Mouse (Mus musculus) forebrain, embryonic 11.5 days (tissue): ENCODE data around the gene Cenpt. TPM values are rescaled to one million over a fixed set of nuclear protein-coding genes. Genes with fewer than 3 reads are reported as not detected.

ENCODE experiments used
- ATAC-seq: fragments of 200-750 bp; cut with Nextera tagmentation; replicated peaks from 2 replicates; pipeline ENCODE4 v1.8.0; 2017; ENCODE audit warnings: moderate TSS enrichment; ENCODE audit not compliant: low FRiP score
- DNase-seq: peaks from one replicate; pipeline ENCODE4 v3.0.0-alpha.2; 2017; ENCODE audit warnings: low spot score
- H3K27ac ChIP-seq: fragments of 300-500 bp; sonication (generic); 2 replicates; pipeline ENCODE4 v1.5.1; 2014; ENCODE audit warnings: low read depth, low read length
- H3K27me3 ChIP-seq: fragments of 300-500 bp; sonication (generic); 2 replicates; pipeline ENCODE4 v1.6.1; 2014; ENCODE audit warnings: mild to moderate bottlenecking, low read length, mixed read lengths; ENCODE audit not compliant: control insufficient read depth, insufficient read depth
- H3K36me3 ChIP-seq: fragments of 300-500 bp; sonication (generic); 2 replicates; pipeline ENCODE4 v1.6.1; 2014; ENCODE audit warnings: mild to moderate bottlenecking, low read length, moderate library complexity, mixed read lengths; ENCODE audit not compliant: control insufficient read depth, insufficient read depth
- H3K4me1 ChIP-seq: fragments of 300-500 bp; sonication (generic); replicated peaks from 2 replicates; pipeline ENCODE4 v1.6.1; 2014; ENCODE audit warnings: low read length, mixed read lengths; ENCODE audit not compliant: control insufficient read depth, insufficient read depth
- H3K4me2 ChIP-seq: fragments of 300-500 bp; sonication (generic); 2 replicates; pipeline ENCODE4 v1.6.1; 2014; ENCODE audit warnings: low read depth, mild to moderate bottlenecking, low read length, moderate library complexity, mixed read lengths; ENCODE audit not compliant: severe bottlenecking
- H3K4me3 ChIP-seq: fragments of 300-500 bp; sonication (generic); 2 replicates; pipeline ENCODE4 v1.5.1; 2014; ENCODE audit warnings: low read depth, low read length
- H3K9ac ChIP-seq: fragments of 300-500 bp; sonication (generic); 2 replicates; pipeline ENCODE4 v1.6.1; 2014; ENCODE audit warnings: low read length
- H3K9me3 ChIP-seq: fragments of 300-500 bp; sonication (generic); 2 replicates; pipeline ENCODE4 v1.6.1; 2016; ENCODE audit warnings: low read length, mixed read lengths; ENCODE audit not compliant: control insufficient read depth
- WGBS: fragments of 180-500 bp; shearing (Covaris S2); extraction: QIAGEN DNeasy Blood & Tissue Kit; methylation state at CpG from one replicate; pipeline ENCODE4 v1.1.7; 2014; 5-methylcytosine and 5-hydroxymethylcytosine counted together
- polyA plus RNA-seq: library from polyadenylated mRNA; unstranded; fragments of >200 nt; fragmentation: Nextera tagmentation; extraction: Ambion mirVana; gene quantifications from 2 replicates; pipeline ENCODE4 v1.2.1, GENCODE M21; 2014

The Cenpt gene
- polyA plus RNA-seq, 1 experiment from 2014 or later, result 59.7 TPM

GRCm38 (mm10) chr8:105856168-105856835, 3.2 kb upstream of the Cenpt start:
- H3K9ac ChIP-seq, result peak overlapping the region; percentile 79
- H3K4me2 ChIP-seq, result peak overlapping the region; percentile 97
- H3K4me3 ChIP-seq, result peak overlapping the region; percentile 78
- DNase-seq, result peak; percentile 53
- 26% methylated on average over 15 of the region's 15 CpGs for WGBS
- no peaks in the 10 kb centered on the region for H3K36me3 ChIP-seq
- H3K4me1 ChIP-seq, result peaks cover 17% of the 10 kb centered on the region
- no peak overlapping the region; the same call in 1 of the 2 replicates for H3K27ac ChIP-seq
- H3K27me3 ChIP-seq, result no peaks in the 10 kb centered on the region
- H3K9me3 ChIP-seq, result no peaks in the 10 kb centered on the region
- ATAC-seq, result no peak

DNA sequence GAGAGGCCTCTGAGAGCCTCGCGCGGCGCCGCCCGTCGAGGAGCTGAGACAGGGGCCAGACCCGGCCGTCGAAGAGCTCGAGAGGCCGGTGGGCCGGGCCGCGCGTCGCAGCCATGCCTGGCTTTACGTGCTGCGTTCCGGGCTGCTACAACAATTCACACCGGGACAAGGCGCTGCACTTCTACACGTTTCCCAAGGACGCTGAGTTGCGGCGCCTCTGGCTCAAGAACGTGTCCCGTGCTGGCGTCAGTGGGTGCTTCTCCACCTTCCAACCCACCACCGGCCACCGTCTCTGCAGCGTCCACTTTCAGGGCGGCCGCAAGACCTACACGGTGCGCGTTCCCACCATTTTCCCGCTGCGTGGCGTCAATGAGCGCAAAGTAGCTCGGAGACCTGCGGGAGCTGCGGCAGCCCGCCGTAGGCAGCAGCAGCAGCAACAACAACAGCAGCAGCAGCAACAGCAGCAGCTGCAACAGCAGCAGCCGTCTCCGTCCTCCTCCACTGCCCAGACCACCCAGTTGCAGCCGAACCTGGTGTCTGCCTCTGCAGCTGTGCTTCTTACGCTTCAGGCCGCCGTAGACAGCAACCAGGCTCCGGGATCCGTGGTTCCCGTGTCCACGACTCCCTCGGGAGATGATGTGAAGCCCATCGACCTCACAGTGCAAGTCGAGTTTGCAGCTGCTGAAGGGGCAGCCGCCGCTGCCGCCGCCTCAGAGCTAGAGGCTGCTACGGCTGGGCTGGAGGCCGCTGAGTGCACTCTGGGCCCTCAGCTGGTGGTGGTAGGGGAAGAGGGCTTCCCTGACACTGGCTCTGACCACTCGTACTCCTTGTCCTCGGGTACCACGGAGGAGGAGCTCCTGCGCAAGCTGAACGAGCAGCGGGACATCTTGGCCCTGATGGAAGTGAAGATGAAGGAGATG, 2.4 kb upstream of the Cenpt start:
- Histone ChIP-seq H3K9me3 (no peaks in the 10 kb centered on the region), H3K9ac (peak overlapping the region; percentile 79), H3K4me1 (peaks cover 17% of the 10 kb centered on the region), H3K4me3 (peak overlapping the region; percentile 78), H3K27me3 (no peaks in the 10 kb centered on the region), H3K4me2 (peak overlapping the region; percentile 97), H3K36me3 (no peaks in the 10 kb centered on the region), H3K27ac (peak overlapping the region; percentile 46)
- ATAC-seq (peak; percentile 11; the same call in 1 of the 2 replicates), DNase-seq (no peak)
- WGBS, result under 1% methylated on average over 70 of the region's 71 CpGs

DNA sequence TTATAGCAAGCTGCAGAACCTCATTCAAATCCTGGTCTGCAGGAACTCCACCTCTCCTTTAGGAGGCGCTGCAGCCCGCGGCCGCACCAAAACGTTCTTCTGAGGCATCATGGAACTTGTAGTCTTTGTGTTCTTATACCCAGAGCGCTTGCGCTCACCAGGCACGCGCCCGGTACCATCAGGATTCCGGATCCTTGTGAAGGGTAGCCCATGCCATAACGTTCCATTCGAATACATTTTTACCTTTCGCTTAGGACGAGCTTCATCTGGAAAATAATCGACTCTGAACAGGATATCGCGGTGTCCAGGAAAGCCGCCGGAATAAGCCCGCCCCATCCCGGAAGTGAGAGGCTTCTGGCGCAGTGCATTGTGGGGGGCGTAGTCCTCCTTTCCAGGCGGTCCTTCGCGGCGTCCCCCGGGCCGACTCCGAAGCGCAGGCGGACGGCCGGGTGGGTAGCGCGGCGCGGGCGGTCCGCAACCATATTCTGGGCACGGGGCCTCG, 1.7 kb upstream of the Cenpt start, which contains the start of gene Thap11:
Gene Thap11 (plus strand): TSS at position 418 of the 502 bp plus-strand sequence.
- peak; percentile 91 for ATAC-seq
- no peaks in the 10 kb centered on the region for H3K36me3 ChIP-seq
- H3K4me1 ChIP-seq, result peaks cover 17% of the 10 kb centered on the region
- H3K27ac ChIP-seq, result peak within 1 kb of the TSS; percentile 62
- DNase-seq, result peak; percentile 97
- H3K27me3 ChIP-seq, result no peaks in the 10 kb centered on the region
- under 1% methylated on average over 43 of the region's 43 CpGs for WGBS
- peak within 1 kb of the TSS; percentile 97 for H3K4me2 ChIP-seq
- H3K9me3 ChIP-seq, result no peaks in the 10 kb centered on the region
- H3K4me3 ChIP-seq, result peak within 1 kb of the TSS; percentile 78
- H3K9ac ChIP-seq, result peak within 1 kb of the TSS; percentile 79

DNA sequence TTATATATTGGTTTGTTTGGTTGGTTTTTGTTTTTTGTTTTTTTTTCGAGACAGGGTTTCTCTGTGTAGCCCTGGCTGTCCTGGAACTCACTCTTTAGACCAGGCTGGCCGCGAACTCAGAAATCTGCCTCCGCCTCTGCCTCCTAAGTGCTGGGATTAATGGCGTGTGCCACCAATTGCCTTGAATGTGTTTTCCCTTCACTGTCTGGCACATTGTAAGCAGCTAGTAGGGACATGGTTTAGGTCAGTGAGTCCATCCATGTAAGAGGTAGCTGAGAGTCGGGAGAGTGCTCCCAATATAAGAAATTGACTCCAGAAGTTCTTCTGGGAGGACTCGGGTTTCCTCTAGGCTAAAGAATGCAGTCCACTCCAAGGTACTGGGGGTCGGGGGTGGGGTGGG, 1.2 kb upstream of the Cenpt start:
- peak overlapping the region; percentile 79 for H3K9ac ChIP-seq
- H3K4me1 ChIP-seq, result peaks cover 14% of the 10 kb centered on the region
- WGBS, result 27% methylated on average over 8 of the region's 8 CpGs
- peak overlapping the region; percentile 78 for H3K4me3 ChIP-seq
- DNase-seq, result no peak
- ATAC-seq, result peak; percentile 18; the same call in 1 of the 2 replicates
- H3K9me3 ChIP-seq, result no peaks in the 10 kb centered on the region
- H3K4me2 ChIP-seq, result peak overlapping the region; percentile 26; the same call in 1 of the 2 replicates
- H3K27me3 ChIP-seq, result no peaks in the 10 kb centered on the region
- H3K36me3 ChIP-seq, result peaks cover 1% of the 10 kb centered on the region; the same call in 1 of the 2 replicates
- no peak overlapping the region for H3K27ac ChIP-seq

DNA sequence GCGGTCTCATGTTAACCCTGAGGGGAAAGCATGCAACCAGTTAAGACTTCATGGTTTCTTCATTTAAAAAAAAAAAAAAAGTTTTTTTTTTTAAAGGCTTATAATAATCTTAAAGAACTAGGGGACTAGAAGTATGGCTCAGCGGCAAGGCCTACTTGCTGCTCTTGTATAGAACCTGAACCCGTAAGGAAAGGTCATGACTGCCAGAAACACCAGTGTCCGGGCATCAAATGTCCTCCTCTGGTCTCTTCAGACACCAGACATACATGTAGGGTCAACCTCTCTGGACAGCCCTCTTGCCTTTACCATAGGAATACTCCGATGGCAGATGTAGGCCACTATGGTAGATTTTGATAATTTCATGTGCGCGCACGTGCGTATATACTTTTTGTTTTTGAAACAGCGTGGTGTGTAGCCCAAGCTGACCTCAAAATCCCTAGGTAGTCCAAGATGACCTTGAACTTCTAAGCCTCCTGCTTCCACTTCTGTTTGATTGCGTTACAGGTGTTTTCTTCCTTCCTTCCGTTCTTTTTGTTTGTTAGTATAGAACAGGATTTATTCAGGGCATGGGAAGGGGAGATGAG, 840 bp downstream of the Cenpt start:
- H3K4me3 ChIP-seq, result no peak overlapping the region
- no peaks in the 10 kb centered on the region for H3K9me3 ChIP-seq
- WGBS, result 81% methylated on average over 12 of the region's 12 CpGs
- H3K27me3 ChIP-seq, result no peaks in the 10 kb centered on the region
- H3K4me1 ChIP-seq, result peaks cover 14% of the 10 kb centered on the region; the same call in 1 of the 2 replicates
- no peak overlapping the region for H3K27ac ChIP-seq
- H3K36me3 ChIP-seq, result peaks cover 8% of the 10 kb centered on the region
- no peak overlapping the region for H3K9ac ChIP-seq
- DNase-seq (no peak), ATAC-seq (no peak)
- H3K4me2 ChIP-seq, result no peak overlapping the region

- under 1% methylated on average over 34 of the region's 34 CpGs for WGBS
- H3K36me3 ChIP-seq, result peaks cover 8% of the 10 kb centered on the region
- DNase-seq (peak; percentile 95), ATAC-seq (peak; percentile 83)
- H3K4me3 ChIP-seq, result peak overlapping the region; percentile 81
- no peaks in the 10 kb centered on the region for H3K27me3 ChIP-seq
- peak overlapping the region; percentile 53; the same call in 1 of the 2 replicates for H3K27ac ChIP-seq
- peaks cover 9% of the 10 kb centered on the region; the same call in 1 of the 2 replicates for H3K4me1 ChIP-seq
- peak overlapping the region; percentile 83 for H3K9ac ChIP-seq
- peak overlapping the region; percentile 74 for H3K4me2 ChIP-seq
- H3K9me3 ChIP-seq, result no peaks in the 10 kb centered on the region
Measured at GRCm38 (mm10) chr8:105851651-105852143, 1.4 kb downstream of the Cenpt start.

DNA sequence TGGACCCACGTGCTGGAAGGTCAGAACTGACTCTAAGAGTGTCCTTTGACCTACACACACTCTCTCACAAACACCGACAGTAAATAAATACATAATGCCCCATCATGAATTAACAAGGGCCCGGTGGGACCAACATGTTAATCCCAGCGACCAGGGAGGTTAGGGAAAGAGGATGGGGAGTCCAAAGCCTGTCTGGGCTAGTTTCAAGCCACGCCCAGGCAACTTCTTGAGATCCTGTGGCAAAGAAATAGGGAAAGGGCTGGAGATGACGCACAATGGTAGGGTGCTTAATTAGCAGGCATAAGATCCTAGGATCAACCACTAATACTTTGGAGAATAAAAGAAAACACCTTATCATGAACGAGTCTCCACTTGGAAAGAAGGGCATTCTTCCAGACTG, 2.5 kb downstream of the Cenpt start:
- H3K9me3 ChIP-seq, result no peaks in the 10 kb centered on the region
- ATAC-seq, result no peak
- H3K36me3 ChIP-seq, result peaks cover 8% of the 10 kb centered on the region
- no peaks in the 10 kb centered on the region for H3K4me1 ChIP-seq
- H3K27me3 ChIP-seq, result no peaks in the 10 kb centered on the region
- H3K4me3 ChIP-seq, result no peak overlapping the region
- 82% methylated on average over 7 of the region's 7 CpGs for whole genome bisulfite sequencing
- H3K27ac ChIP-seq, result no peak overlapping the region
- no peak overlapping the region; the same call in 1 of the 2 replicates for H3K4me2 ChIP-seq
- DNase-seq, result no peak
- H3K9ac ChIP-seq, result no peak overlapping the region

DNA sequence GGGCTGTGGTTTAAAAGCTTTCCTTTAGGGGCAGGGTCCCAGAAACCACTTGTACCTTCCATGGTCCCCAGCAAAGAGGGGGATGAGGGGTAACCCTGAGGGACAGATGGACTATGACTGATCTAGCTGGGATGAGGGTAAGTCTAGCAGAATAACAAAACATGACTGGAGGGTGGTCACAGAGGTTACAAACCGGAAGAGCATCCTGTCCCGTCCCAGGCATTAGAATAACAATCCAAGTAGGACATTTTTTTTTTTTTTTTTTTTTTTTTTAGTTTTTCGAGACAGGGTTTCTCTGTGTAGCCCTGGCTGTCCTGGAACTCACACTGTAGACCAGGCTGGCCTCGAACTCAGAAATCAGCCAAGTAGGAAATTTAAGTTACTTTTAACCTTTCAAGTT, 3.1 kb downstream of the Cenpt start:
- no peaks in the 10 kb centered on the region for H3K9me3 ChIP-seq
- no peak overlapping the region for H3K27ac ChIP-seq
- ATAC-seq, result no peak
- DNase-seq, result no peak
- H3K27me3 ChIP-seq, result no peaks in the 10 kb centered on the region
- H3K4me2 ChIP-seq, result no peak overlapping the region
- H3K36me3 ChIP-seq, result peaks cover 8% of the 10 kb centered on the region
- no peak overlapping the region for H3K9ac ChIP-seq
- WGBS, result 85% methylated on average over 4 of the region's 4 CpGs
- no peak overlapping the region for H3K4me3 ChIP-seq
- no peaks in the 10 kb centered on the region for H3K4me1 ChIP-seq
